Mouse (Mus musculus): Measurements from ENCODE around the gene Foxp2.

GRCm38 (mm10) chr6:15130142-15130541 lies 229.0 kb downstream of the Foxp2 start:
- TF ChIP-seq CTCF (IDR thresholded peaks at IDR 0.05; ENCODE audit: low read depth) (no peak), EP300 (IDR thresholded peaks at IDR 0.05; ENCODE audit: low read depth) (no peak)

Data from heart, postnatal 0 days (tissue).